Mouse (Mus musculus): ENCODE results near the gene Cnot11.

DNA sequence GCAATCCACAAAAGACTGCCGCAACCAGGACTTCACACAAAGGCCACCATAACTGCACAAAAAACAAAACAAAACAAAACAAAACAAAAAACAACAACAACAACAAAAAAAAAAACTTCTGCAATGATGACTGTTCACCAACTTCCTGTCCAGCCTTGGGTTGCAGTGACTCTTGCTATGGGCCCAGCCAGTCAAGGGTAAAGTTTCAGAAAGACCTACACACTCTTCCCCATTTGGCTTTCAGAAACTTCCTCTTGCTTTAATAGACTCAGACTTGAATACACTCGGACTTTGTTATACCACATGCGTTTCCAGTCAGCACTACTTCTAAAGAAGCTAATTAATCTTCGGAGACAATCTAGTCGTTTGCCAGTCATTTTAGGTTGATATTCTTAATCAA lies 55.4 kb downstream of the Cnot11 start:
- no peak for TF ChIP-seq USF1 (IDR thresholded peaks at IDR 0.05; ENCODE audit: low read depth)
- TF ChIP-seq POLR2AphosphoS2 (IDR thresholded peaks at IDR 0.05; ENCODE audit: insufficient read length, low read depth) = no peak
- no peak for TF ChIP-seq E2F4 (IDR thresholded peaks at IDR 0.05; ENCODE audit: insufficient read depth)
- no peak for TF ChIP-seq POLR2A (IDR thresholded peaks at IDR 0.05; ENCODE audit: insufficient read length, low read depth)
